Mouse (Mus musculus) spleen, postnatal 10 days (tissue): ENCODE measurements around the gene Cftr.
A peak's percentile ranks its signal among the peaks of the same experiment; 100 is the strongest.

Source experiments
- DNase-seq, 2 experiments: peaks; one replicate each; pipeline ENCODE4 v3.0.0; 2021 to 2022; ENCODE audit warnings: low spot score in 2 of 2

The Cftr gene

GRCm38 (mm10) chr6:18170311-18170922, at the start of gene Cftr:
Gene Cftr (plus strand): TSS chr6:18170687.
- no peak for DNase-seq

GRCm38 (mm10) chr6:18127206-18127983, 43.1 kb upstream of the Cftr start:
- no peak for DNase-seq

- no peak for DNase-seq
These were observed 42.4 kb upstream of the Cftr start for GRCm38 (mm10) chr6:18128059-18128458.

- DNase-seq: no peak
These were observed 35.2 kb upstream of the Cftr start for GRCm38 (mm10) chr6:18135246-18135645.

GRCm38 (mm10) chr6:18153031-18153430, 17.5 kb upstream of the Cftr start:
- DNase-seq: no peak

GRCm38 (mm10) chr6:18169618-18170017, 869 bp upstream of the Cftr start:
- no peak for DNase-seq

- peak in 1 of 2 experiments; percentile 12 for DNase-seq
These were observed 1.1 kb downstream of the Cftr start for GRCm38 (mm10) chr6:18171614-18172013.

DNA sequence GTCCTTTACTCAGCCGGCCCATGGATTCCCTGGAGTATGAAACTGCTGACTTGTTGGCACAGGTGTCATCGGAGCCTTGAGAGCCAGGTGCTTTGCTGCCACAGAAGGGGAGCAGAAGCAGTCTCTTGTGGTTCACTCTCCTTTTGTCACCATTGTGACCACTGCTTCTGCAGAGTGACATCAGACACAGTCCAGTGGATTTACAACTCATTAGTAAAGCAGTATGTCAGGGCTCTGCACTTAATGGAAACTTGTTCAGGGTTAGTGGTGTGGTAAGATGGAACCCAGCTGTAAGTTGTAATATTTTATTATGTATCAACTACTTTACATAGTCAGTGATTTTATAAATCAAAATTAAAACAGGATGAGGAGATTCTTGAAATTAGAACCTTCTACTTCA, 7.0 kb downstream of the Cftr start:
- DNase-seq: no peak

GRCm38 (mm10) chr6:18180665-18181064, 10.2 kb downstream of the Cftr start:
- DNase-seq: no peak

- no peak for DNase-seq
These were observed 12.4 kb downstream of the Cftr start for GRCm38 (mm10) chr6:18182903-18183302.

DNA sequence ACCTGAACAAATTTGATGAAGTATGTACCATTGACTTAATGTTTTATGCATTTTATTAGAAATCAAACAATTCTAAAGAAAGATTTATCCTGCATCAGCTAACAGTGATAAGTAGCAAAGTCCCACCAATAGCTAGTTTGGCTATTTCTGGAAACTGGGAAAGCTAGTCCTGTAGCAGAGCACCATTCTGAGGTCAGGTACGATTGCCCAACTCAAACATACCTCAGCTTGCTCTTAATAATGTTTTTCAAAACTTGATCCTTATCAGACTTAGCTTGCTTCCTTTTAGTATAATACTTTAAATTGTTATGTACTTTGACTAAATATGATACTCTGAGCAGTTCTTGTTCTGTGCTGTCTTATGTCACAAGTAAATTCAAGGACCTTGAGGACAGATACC, 50.2 kb downstream of the Cftr start:
- DNase-seq: no peak

DNA sequence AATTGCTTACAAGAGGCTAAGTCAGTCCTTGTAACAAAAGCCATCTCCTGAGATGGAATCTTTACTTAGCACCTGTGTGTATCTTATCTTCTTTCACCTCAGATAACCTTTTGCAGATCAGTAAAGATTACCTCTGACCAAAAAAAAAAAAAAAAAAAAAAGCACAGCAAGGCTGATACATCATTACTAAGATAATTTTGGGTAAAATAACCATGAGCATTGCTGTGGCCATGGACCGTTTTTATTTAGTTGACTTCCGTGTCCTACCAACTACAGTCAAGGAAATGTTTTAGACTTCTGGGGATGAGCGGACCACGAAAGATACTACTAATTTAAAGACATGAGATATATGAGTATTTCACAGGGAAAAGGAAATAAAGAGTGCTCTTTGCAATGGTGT, 52.7 kb downstream of the Cftr start:
- no peak for DNase-seq

- DNase-seq: no peak
These were observed 54.7 kb downstream of the Cftr start for GRCm38 (mm10) chr6:18225157-18225556.

GRCm38 (mm10) chr6:18246495-18246894, 76.0 kb downstream of the Cftr start:
- no peak for DNase-seq

DNA sequence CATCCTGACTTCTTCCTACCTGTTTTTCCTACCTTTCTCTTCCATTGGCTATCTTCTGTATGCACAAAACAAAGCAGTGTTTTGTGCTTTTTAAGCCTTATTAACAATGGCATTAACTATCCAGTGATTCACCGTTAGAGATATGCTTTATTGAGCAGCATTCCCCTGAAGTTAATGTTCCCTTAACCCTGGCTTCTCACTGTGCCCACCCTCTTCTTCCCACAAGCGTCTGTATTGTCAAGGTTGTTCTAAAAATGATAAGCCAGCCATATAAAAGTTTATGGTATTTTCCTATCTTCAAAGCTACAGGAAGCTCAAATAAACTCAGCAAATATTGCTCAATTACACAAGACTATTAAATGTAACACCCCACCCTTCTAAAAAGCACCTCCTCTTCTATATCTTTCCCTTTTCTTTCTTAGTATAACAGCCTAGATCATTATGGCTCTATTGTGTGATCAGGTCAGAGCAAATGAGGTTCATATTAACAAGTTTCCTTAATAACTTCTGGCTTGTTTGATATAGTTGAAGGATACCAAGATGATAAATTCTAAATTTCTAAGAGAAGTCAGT, 77.5 kb downstream of the Cftr start:
- DNase-seq: no peak

DNA sequence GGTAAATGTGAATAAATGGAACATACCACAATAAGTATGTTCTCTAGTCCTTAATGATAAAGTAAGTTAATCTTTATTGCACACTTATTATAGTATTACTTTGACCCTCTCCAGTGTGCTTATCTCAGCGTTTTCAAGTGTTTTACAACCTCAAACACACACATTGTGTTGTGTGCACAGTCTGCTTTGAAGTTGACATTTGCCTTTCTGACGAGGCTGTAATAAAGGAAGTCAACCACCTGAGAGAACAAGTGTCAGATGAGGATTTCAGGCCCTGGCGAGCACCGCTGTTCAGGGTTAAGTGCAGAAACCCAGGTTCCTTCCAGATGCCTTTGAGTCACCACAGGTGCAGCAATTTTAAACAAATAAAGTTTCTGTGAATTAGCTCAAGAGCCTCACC, 78.0 kb downstream of the Cftr start:
- no peak for DNase-seq

DNA sequence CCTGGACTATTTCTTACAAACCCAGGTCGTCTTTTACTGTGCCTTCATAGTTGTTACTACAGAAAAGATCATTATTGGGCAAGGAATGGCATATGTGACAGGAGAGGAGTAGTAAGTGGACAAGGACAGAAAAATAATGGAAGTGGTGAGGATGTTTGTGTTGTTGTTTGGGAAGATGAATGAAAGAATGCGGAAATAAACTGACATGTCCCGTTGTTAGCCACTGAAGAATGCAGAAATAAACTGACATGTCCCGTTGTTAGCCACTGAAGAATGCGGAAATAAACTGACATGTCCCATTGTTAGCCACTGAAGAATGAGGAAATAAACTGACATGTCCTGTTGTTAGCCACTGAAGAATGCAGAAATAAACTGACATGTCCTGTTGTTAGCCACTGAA, 84.1 kb downstream of the Cftr start:
- DNase-seq: no peak

- DNase-seq: no peak
These were observed 100.5 kb downstream of the Cftr start for GRCm38 (mm10) chr6:18270983-18271382.

GRCm38 (mm10) chr6:18300781-18301180, 130.3 kb downstream of the Cftr start:
- no peak for DNase-seq

DNA sequence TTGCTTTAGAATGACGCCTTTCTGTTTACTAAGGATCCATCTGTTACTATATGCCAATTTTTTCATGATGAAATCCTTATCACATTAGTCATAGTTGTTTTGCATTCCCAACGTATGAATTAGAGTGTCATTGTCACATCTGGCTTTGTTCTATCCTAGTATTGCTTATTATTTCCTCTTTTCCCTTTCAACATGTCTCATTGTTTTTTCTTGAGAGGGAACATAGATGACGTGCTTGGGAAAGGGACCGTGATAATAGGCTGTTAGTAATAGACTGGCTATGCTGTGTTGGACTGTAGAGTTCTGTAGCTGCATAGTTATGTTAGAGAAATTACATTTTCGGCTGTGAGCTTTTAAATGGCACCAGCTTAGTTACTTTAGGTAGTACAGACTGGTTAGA, 131.6 kb downstream of the Cftr start:
- DNase-seq: no peak

GRCm38 (mm10) chr6:18303228-18303627, 132.7 kb downstream of the Cftr start:
- DNase-seq: no peak

DNA sequence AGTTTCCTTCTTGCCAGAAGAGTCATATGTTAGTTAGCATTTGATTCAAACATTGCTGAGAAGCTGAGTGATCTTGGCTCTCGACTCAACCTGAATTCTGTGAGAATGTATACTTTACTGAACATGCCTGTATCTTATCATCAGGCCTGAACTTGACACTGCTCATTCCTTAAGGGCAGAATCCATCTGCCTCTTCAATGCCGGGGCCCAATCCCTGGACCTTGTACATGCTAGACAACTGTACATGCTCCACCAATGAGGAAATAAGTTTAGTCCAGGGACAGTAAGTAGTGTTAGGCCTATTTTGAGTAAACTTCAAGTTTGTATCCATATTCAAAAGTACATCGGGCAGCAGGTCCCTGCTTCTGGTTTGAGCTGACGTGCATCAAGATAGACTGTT, 134.6 kb downstream of the Cftr start:
- no peak for DNase-seq

GRCm38 (mm10) chr6:18310983-18311382, 140.5 kb downstream of the Cftr start:
- DNase-seq: no peak
